Mouse (Mus musculus): ENCODE data around the gene Pkp4. TPM values are rescaled to one million over a fixed set of nuclear protein-coding genes. Genes with fewer than 3 reads are reported as not detected.

Pkp4 gene
- total RNA-seq, 4 experiments from 2014 or later, result 13.4 to 30.6 (median 19.3) TPM

- DNase-seq (ENCODE audit: low spot score in 2 of 2), result no peak
Observed at GRCm38 (mm10) chr2:59184107-59185064, 23.7 kb downstream of the Pkp4 start.

- no peak for DNase-seq (ENCODE audit: low spot score in 2 of 2)
Observed at GRCm38 (mm10) chr2:59186122-59186521, 25.5 kb downstream of the Pkp4 start.

GRCm38 (mm10) chr2:59186966-59187365 lies 26.3 kb downstream of the Pkp4 start:
- no peak for DNase-seq (ENCODE audit: low spot score in 2 of 2)

GRCm38 (mm10) chr2:59188306-59188705 lies 27.7 kb downstream of the Pkp4 start:
- no peak for DNase-seq (ENCODE audit: low spot score in 2 of 2)

GRCm38 (mm10) chr2:59189661-59190185 lies 29.1 kb downstream of the Pkp4 start:
- DNase-seq (ENCODE audit: low spot score in 2 of 2), result no peak

GRCm38 (mm10) chr2:59190186-59190585 lies 29.5 kb downstream of the Pkp4 start:
- no peak for DNase-seq (ENCODE audit: low spot score in 2 of 2)

GRCm38 (mm10) chr2:59191466-59191865 lies 30.8 kb downstream of the Pkp4 start:
- DNase-seq (ENCODE audit: low spot score in 2 of 2), result no peak

GRCm38 (mm10) chr2:59193117-59193516 lies 32.5 kb downstream of the Pkp4 start:
- DNase-seq (ENCODE audit: low spot score in 2 of 2), result no peak

- DNase-seq (ENCODE audit: low spot score in 2 of 2), result no peak
Observed at GRCm38 (mm10) chr2:59197156-59197555, 36.5 kb downstream of the Pkp4 start.

- DNase-seq (ENCODE audit: low spot score in 2 of 2), result no peak
Observed at GRCm38 (mm10) chr2:59199476-59199976, 38.9 kb downstream of the Pkp4 start.

GRCm38 (mm10) chr2:59200511-59200910 lies 39.9 kb downstream of the Pkp4 start:
- no peak for DNase-seq (ENCODE audit: low spot score in 2 of 2)

- DNase-seq (ENCODE audit: low spot score in 2 of 2), result no peak
Observed at GRCm38 (mm10) chr2:59202930-59203329, 42.3 kb downstream of the Pkp4 start.

- no peak for DNase-seq (ENCODE audit: low spot score in 2 of 2)
Observed at GRCm38 (mm10) chr2:59203627-59204425, 43.2 kb downstream of the Pkp4 start.

- no peak for DNase-seq (ENCODE audit: low spot score in 2 of 2)
Observed at GRCm38 (mm10) chr2:59205092-59205491, 44.4 kb downstream of the Pkp4 start.

- no peak for DNase-seq (ENCODE audit: low spot score in 2 of 2)
Observed at GRCm38 (mm10) chr2:59206190-59206589, 45.5 kb downstream of the Pkp4 start.

GRCm38 (mm10) chr2:59207240-59207639 lies 46.6 kb downstream of the Pkp4 start:
- no peak for DNase-seq (ENCODE audit: low spot score in 2 of 2)

GRCm38 (mm10) chr2:59207725-59208124 lies 47.1 kb downstream of the Pkp4 start:
- DNase-seq (ENCODE audit: low spot score in 2 of 2), result no peak

GRCm38 (mm10) chr2:59208276-59208675 lies 47.6 kb downstream of the Pkp4 start:
- DNase-seq (ENCODE audit: low spot score in 2 of 2), result no peak

GRCm38 (mm10) chr2:59211051-59211450 lies 50.4 kb downstream of the Pkp4 start:
- DNase-seq (ENCODE audit: low spot score in 2 of 2), result no peak

- no peak for DNase-seq (ENCODE audit: low spot score in 2 of 2)
Observed at GRCm38 (mm10) chr2:59212430-59212829, 51.8 kb downstream of the Pkp4 start.

- DNase-seq (ENCODE audit: low spot score in 2 of 2), result no peak
Observed at GRCm38 (mm10) chr2:59212846-59213245, 52.2 kb downstream of the Pkp4 start.

- no peak for DNase-seq (ENCODE audit: low spot score in 2 of 2)
Observed at GRCm38 (mm10) chr2:59217931-59218330, 57.3 kb downstream of the Pkp4 start.

Measured in gastrocnemius, adult 8-10 months (tissue).